Mouse (Mus musculus) neural tube, embryonic 11.5 days (tissue): Measurements from ENCODE around the gene Rbl1. TPM values are rescaled to one million over a fixed set of nuclear protein-coding genes. Genes with fewer than 3 reads are reported as not detected.

Experiments
- ATAC-seq: fragments of 200-750 bp; cut with Nextera tagmentation; 2 replicates; pipeline ENCODE4 v1.8.0; 2017; ENCODE audit warnings: moderate number of reproducible peaks, mild to moderate bottlenecking, moderate TSS enrichment, moderate library complexity; ENCODE audit not compliant: insufficient read depth, low FRiP score, low TSS enrichment
- DNase-seq: peaks from one replicate; pipeline ENCODE4 v3.0.0-alpha.2; 2015; ENCODE audit warnings: low spot score
- H3K27ac ChIP-seq: fragments of 300-500 bp; sonication (generic); 2 replicates; pipeline ENCODE4 v1.5.1; 2014; ENCODE audit warnings: low read depth, mild to moderate bottlenecking, low read length
- H3K27me3 ChIP-seq: fragments of 300-500 bp; sonication (generic); 2 replicates; pipeline ENCODE4 v1.6.1; 2014; ENCODE audit warnings: mild to moderate bottlenecking, low read length, mixed read lengths; ENCODE audit not compliant: control insufficient read depth, insufficient read depth
- H3K36me3 ChIP-seq: fragments of 300-500 bp; sonication (generic); 2 replicates; pipeline ENCODE4 v1.6.1; 2014; ENCODE audit warnings: mild to moderate bottlenecking, low read length, moderate library complexity, mixed read lengths; ENCODE audit not compliant: control insufficient read depth, insufficient read depth
- H3K4me1 ChIP-seq: fragments of 300-500 bp; sonication (generic); 2 replicates; pipeline ENCODE4 v1.6.1; 2014; ENCODE audit warnings: low read length, mixed read lengths; ENCODE audit not compliant: control insufficient read depth, insufficient read depth
- H3K4me2 ChIP-seq: fragments of 300-500 bp; sonication (generic); 2 replicates; pipeline ENCODE4 v1.6.1; 2014; ENCODE audit warnings: low read depth, mild to moderate bottlenecking, moderate library complexity
- H3K4me3 ChIP-seq: fragments of 300-500 bp; sonication (generic); 2 replicates; pipeline ENCODE4 v1.5.1; 2014; ENCODE audit warnings: low read depth, low read length
- H3K9ac ChIP-seq: fragments of 300-500 bp; sonication (generic); 2 replicates; pipeline ENCODE4 v1.6.1; 2014; ENCODE audit warnings: mild to moderate bottlenecking, low read length
- H3K9me3 ChIP-seq: fragments of 300-500 bp; sonication (generic); 2 replicates; pipeline ENCODE4 v1.6.1; 2016; ENCODE audit warnings: low read length; ENCODE audit not compliant: control insufficient read depth
- WGBS: fragments of 180-500 bp; shearing (Covaris S2); extraction: QIAGEN DNeasy Blood & Tissue Kit; methylation state at CpG from one replicate; pipeline ENCODE4 v1.1.7; 2014; 5-methylcytosine and 5-hydroxymethylcytosine counted together
- polyA plus RNA-seq: library from polyadenylated mRNA; unstranded; fragments of >200 nt; fragmentation: Nextera tagmentation; extraction: Ambion mirVana; gene quantifications from 2 replicates; pipeline ENCODE4 v1.2.1, GENCODE M21; 2014

The Rbl1 gene
- polyA plus RNA-seq, 1 experiment from 2014 or later = 29.3 TPM

GRCm38 (mm10) chr2:157185022-157185660 is 19.2 kb downstream of the Rbl1 start:
- H3K4me2 ChIP-seq = no peak overlapping the region
- H3K9ac ChIP-seq = no peak overlapping the region
- no peak for DNase-seq
- H3K27me3 ChIP-seq = no peaks in the 10 kb centered on the region
- 0 out of 2 replicates have a peak, but pooled peaks cover 4% of the 10 kb centered on the region for H3K4me1 ChIP-seq
- H3K36me3 ChIP-seq = peaks cover 12% of the 10 kb centered on the region; the same call in 1 of the 2 replicates
- no peaks in the 10 kb centered on the region for H3K9me3 ChIP-seq
- WGBS = 91% methylated on average over 13 of the region's 13 CpGs
- no peak overlapping the region for H3K27ac ChIP-seq
- no peak overlapping the region for H3K4me3 ChIP-seq
- ATAC-seq = no peak

GRCm38 (mm10) chr2:157178167-157178566 is 26.2 kb downstream of the Rbl1 start:
- 89% methylated on average over 6 of the region's 6 CpGs for WGBS
- no peak overlapping the region for H3K4me3 ChIP-seq
- DNase-seq (no peak), ATAC-seq (no peak)
- H3K4me1 ChIP-seq = no peaks in the 10 kb centered on the region
- no peak overlapping the region for H3K27ac ChIP-seq
- H3K36me3 ChIP-seq = peaks cover under 1% of the 10 kb centered on the region
- H3K9ac ChIP-seq = no peak overlapping the region
- no peak overlapping the region for H3K4me2 ChIP-seq
- H3K9me3 ChIP-seq = no peaks in the 10 kb centered on the region
- H3K27me3 ChIP-seq = no peaks in the 10 kb centered on the region

DNA sequence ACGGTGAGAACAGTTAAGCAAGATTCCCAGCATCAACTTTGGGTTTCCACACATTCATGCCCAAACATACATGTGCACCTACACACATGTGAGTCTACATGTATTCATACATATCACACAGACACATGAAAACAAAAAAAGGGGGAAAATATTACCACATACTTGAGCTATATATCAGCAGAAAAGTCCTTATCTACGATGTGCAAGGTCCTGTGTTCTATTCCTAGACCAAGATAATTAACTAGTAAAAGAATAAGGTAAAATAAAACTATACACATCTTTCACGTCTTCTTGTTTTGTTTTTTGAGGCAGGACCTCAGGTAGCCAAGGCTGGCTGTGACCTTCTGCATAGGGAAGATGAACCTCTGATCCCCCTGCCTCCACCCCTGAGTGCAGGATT is 28.1 kb downstream of the Rbl1 start:
- DNase-seq (no peak), ATAC-seq (no peak)
- Histone ChIP-seq H3K9me3 (no peaks in the 10 kb centered on the region), H3K4me2 (no peak overlapping the region), H3K9ac (no peak overlapping the region), H3K27me3 (no peaks in the 10 kb centered on the region), H3K4me3 (no peak overlapping the region), H3K36me3 (peaks cover 3% of the 10 kb centered on the region; the same call in 1 of the 2 replicates), H3K4me1 (no peaks in the 10 kb centered on the region), H3K27ac (no peak overlapping the region)
- WGBS = 95% methylated on average over 3 of the region's 3 CpGs

DNA sequence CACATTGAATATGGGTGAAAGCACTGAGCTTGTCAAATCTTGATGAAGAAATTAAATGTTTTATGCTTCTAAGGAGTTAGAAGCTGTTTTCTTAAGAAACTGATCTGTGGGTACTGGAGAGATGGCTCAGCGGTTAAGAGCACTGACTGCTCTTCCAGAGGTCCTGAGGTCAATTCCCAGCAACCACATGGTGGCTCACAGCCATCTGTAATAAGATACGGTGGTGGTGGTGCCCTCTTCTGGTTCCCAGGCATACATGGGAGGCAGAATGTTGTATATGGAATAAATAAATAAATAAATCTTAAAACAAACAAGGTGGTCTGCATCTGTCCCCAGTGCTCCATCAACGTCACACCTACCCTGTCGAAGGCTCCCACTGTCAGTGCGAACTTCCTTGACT is 29.9 kb downstream of the Rbl1 start:
- H3K9me3 ChIP-seq = no peaks in the 10 kb centered on the region
- no peak overlapping the region for H3K4me3 ChIP-seq
- 71% methylated on average over 5 of the region's 5 CpGs for WGBS
- no peak overlapping the region for H3K4me2 ChIP-seq
- no peak overlapping the region for H3K27ac ChIP-seq
- no peak overlapping the region for H3K9ac ChIP-seq
- H3K4me1 ChIP-seq = no peaks in the 10 kb centered on the region
- H3K27me3 ChIP-seq = no peaks in the 10 kb centered on the region
- H3K36me3 ChIP-seq = peaks cover 3% of the 10 kb centered on the region; the same call in 1 of the 2 replicates
- no peak for DNase-seq
- ATAC-seq = no peak

DNA sequence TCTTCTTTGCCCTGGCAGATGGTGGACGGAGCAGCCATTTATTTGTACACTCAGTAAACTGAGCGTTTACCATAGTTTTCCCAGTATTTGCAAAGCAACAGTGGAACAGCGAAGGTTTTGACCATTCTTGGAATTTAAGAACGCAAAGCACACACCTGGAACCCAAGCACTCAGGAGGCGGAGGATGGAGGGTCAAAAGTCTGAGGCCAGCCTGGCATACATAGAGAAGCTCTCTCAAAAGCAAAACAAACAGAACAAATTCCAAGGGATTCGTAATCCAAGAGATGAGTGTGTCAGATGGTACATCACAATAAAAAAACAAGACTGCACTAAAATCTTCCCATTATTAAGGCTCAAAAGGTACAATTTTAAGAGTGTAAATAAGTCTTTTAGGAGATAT is 30.8 kb downstream of the Rbl1 start:
- Histone ChIP-seq H3K36me3 (peaks cover 3% of the 10 kb centered on the region; the same call in 1 of the 2 replicates), H3K4me3 (no peak overlapping the region), H3K9me3 (no peaks in the 10 kb centered on the region), H3K4me1 (no peaks in the 10 kb centered on the region), H3K27me3 (no peaks in the 10 kb centered on the region), H3K27ac (no peak overlapping the region), H3K4me2 (no peak overlapping the region), H3K9ac (no peak overlapping the region)
- ATAC-seq = no peak
- 95% methylated on average over 6 of the region's 6 CpGs for WGBS
- DNase-seq = no peak

GRCm38 (mm10) chr2:157172984-157173383 is 31.4 kb downstream of the Rbl1 start:
- DNase-seq (no peak), ATAC-seq (no peak)
- no peak overlapping the region for H3K9ac ChIP-seq
- H3K4me2 ChIP-seq = no peak overlapping the region
- no peaks in the 10 kb centered on the region for H3K9me3 ChIP-seq
- H3K27ac ChIP-seq = no peak overlapping the region
- no peaks in the 10 kb centered on the region for H3K27me3 ChIP-seq
- 92% methylated on average over 6 of the region's 6 CpGs for WGBS
- no peak overlapping the region for H3K4me3 ChIP-seq
- H3K36me3 ChIP-seq = peaks cover 3% of the 10 kb centered on the region; the same call in 1 of the 2 replicates
- no peaks in the 10 kb centered on the region for H3K4me1 ChIP-seq

DNA sequence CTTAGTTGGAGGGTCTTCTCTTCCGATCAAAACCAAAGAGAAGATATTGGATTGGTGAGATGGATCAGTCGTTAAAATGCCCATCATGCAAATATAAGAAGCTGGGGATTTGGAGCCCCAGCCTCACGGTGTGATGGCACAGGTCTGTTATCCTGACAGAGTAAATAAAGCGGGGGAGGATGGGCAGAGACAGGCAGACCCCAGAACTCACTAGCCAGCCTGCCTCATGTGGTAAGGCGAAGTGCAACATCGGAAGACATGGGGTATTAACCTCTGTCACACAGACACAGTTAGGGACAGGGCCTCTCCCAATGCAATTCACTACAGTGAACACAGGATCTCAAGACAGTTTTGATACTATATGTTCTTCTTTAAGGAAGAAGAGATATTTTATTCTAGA is 33.7 kb downstream of the Rbl1 start:
- Histone ChIP-seq H3K4me2 (no peak overlapping the region), H3K9ac (no peak overlapping the region), H3K27ac (no peak overlapping the region), H3K4me3 (no peak overlapping the region), H3K27me3 (no peaks in the 10 kb centered on the region), H3K4me1 (no peaks in the 10 kb centered on the region), H3K36me3 (peaks cover 3% of the 10 kb centered on the region; the same call in 1 of the 2 replicates), H3K9me3 (no peaks in the 10 kb centered on the region)
- WGBS = 60% methylated on average over 6 of the region's 6 CpGs
- DNase-seq (no peak), ATAC-seq (no peak)

GRCm38 (mm10) chr2:157170166-157170565 is 34.2 kb downstream of the Rbl1 start:
- no peak for ATAC-seq
- Histone ChIP-seq H3K27me3 (no peaks in the 10 kb centered on the region), H3K27ac (no peak overlapping the region), H3K4me3 (no peak overlapping the region), H3K4me1 (no peaks in the 10 kb centered on the region), H3K36me3 (peaks cover 3% of the 10 kb centered on the region; the same call in 1 of the 2 replicates), H3K9ac (no peak overlapping the region; the same call in 1 of the 2 replicates), H3K9me3 (no peaks in the 10 kb centered on the region), H3K4me2 (no peak overlapping the region)
- 41% methylated on average over 5 of the region's 5 CpGs for WGBS
- peak; percentile 59 for DNase-seq

- ATAC-seq = no peak
- no peaks in the 10 kb centered on the region for H3K27me3 ChIP-seq
- 95% methylated on average over 12 of the region's 12 CpGs for WGBS
Measured at GRCm38 (mm10) chr2:157166371-157167080, 37.8 kb downstream of the Rbl1 start.

More at GRCm38 (mm10) chr2:157166371-157167080, 37.8 kb downstream of the Rbl1 start:
- H3K4me2 ChIP-seq = no peak overlapping the region
- no peak overlapping the region for H3K9ac ChIP-seq
- DNase-seq = no peak
- no peaks in the 10 kb centered on the region for H3K9me3 ChIP-seq
- no peak overlapping the region for H3K4me3 ChIP-seq
- no peak overlapping the region for H3K27ac ChIP-seq
- H3K4me1 ChIP-seq = no peaks in the 10 kb centered on the region
- H3K36me3 ChIP-seq = no peaks in the 10 kb centered on the region; the same call in 1 of the 2 replicates
